11 mouse cellular contexts compared by ENCODE assay signal in the genomic region with DNA sequence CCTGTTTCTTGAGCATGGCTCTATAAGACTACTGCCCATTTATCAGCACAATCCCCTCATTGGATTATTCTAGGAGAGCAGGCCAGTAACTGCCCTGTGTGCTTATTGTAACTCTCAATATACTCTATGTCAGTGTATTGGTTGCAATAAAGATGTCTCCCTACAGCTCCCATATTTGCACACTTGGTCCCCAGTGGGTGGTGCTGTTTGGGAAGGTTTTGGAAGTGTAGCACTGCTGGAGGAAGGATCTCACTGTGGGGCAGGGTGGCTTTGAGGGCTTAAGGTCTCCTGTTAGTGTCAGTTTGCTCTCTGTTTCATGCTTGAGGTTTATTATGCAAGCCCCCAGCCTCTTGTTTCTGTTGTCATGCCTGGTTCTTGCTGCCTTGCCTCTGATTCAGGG. TPM values are rescaled to one million over a fixed set of nuclear protein-coding genes. Genes with fewer than 3 reads are reported as not detected.
A peak's percentile ranks its signal among the peaks of the same experiment; 100 is the strongest.
DNase-seq lines count a peak whose midpoint lies in the region; ATAC-seq and TF ChIP-seq lines count a peak whose summit lies in the region.
"Had no signal": no experiment of that assay in that cellular context is flagged by ENCODE, and none has a peak within 500 bp of the region (broad histone marks: within the 10 kb centered on the region; RNA-seq: fewer than 3 reads in every experiment).

No protein-coding gene starts in this region.

- H3K9ac ChIP-seq in lung, embryonic 14.5 days, result no peak overlapping the region
- H3K9ac ChIP-seq in midbrain, embryonic 13.5 days (replicated peaks), result no peak overlapping the region
- H3K9ac ChIP-seq: heart, embryonic 15.5 days; neural tube, embryonic 12.5 days had no signal

- H3K27ac ChIP-seq in lung, embryonic 14.5 days (ENCODE audit: low read depth), result no peak overlapping the region
- H3K27ac ChIP-seq in midbrain, embryonic 13.5 days, result no peak overlapping the region
- H3K27ac ChIP-seq: heart, embryonic 15.5 days; neural tube, embryonic 12.5 days had no signal

- H3K9me3 ChIP-seq in lung, embryonic 14.5 days (ENCODE audit: low read depth, low read length), result no peaks in the 10 kb centered on the region
- H3K9me3 ChIP-seq in midbrain, embryonic 13.5 days, result 0 out of 2 replicates have a peak, but pooled peaks cover under 1% of the 10 kb centered on the region
- H3K9me3 ChIP-seq: heart, embryonic 15.5 days had no signal

- H3K4me3 ChIP-seq in lung, embryonic 14.5 days (ENCODE audit: low read depth, low read length), result no peak overlapping the region
- no peak overlapping the region for H3K4me3 ChIP-seq in midbrain, embryonic 13.5 days (replicated peaks)
- H3K4me3 ChIP-seq: heart, embryonic 15.5 days; neural tube, embryonic 12.5 days had no signal

- DNase-seq in heart, postnatal 10 days, result peak; percentile 25 to 33
- DNase-seq in heart, adult 8-10 months (ENCODE audit: low spot score), result no peak
- DNase-seq in 416B (ENCODE audit: low read depth) (peak; percentile 54), adipocyte (ENCODE audit: low spot score) (peak; percentile 22)
- DNase-seq in lung, embryonic 14.5 days, result no peak
- DNase-seq in frontal cortex, postnatal 10 days (ENCODE audit: low spot score in 2 of 2), result no peak
- DNase-seq: cerebellum, adult 2 months had no signal

- peaks cover 3% of the 10 kb centered on the region; the same call in 1 of the 2 replicates for H3K4me1 ChIP-seq in lung, embryonic 14.5 days (ENCODE audit: insufficient read depth)
- peaks cover 11% of the 10 kb centered on the region for H3K4me1 ChIP-seq in midbrain, embryonic 13.5 days (replicated peaks)

- no peak overlapping the region for H3K4me2 ChIP-seq in lung, embryonic 14.5 days
- H3K4me2 ChIP-seq in midbrain, embryonic 13.5 days (replicated peaks), result no peak overlapping the region
- H3K4me2 ChIP-seq: heart, embryonic 15.5 days; neural tube, embryonic 12.5 days had no signal

- H3K36me3 ChIP-seq in lung, embryonic 14.5 days (ENCODE audit: insufficient read depth), result no peaks in the 10 kb centered on the region
- no peaks in the 10 kb centered on the region for H3K36me3 ChIP-seq in midbrain, embryonic 13.5 days
- H3K36me3 ChIP-seq: heart, embryonic 15.5 days; neural tube, embryonic 12.5 days had no signal

- intact Hi-C loops in heart, postnatal 10 days (cut with DNase I), result no loop called here

- H3K27me3 ChIP-seq in lung, embryonic 14.5 days (ENCODE audit: insufficient read depth, low read length), result no peaks in the 10 kb centered on the region
- peaks cover 9% of the 10 kb centered on the region; the same call in 1 of the 2 replicates for H3K27me3 ChIP-seq in midbrain, embryonic 13.5 days
- H3K27me3 ChIP-seq: heart, embryonic 15.5 days; neural tube, embryonic 12.5 days had no signal

- ATAC-seq in lung, embryonic 14.5 days (ENCODE audit: insufficient read depth), result no peak
- ATAC-seq in megakaryocyte, adult 5-6 weeks (ENCODE audit: poor library complexity, severe bottlenecking), result no peak
- no peak for ATAC-seq in midbrain, embryonic 13.5 days

- TF ChIP-seq CTCF in lung, embryonic 14.5 days (IDR thresholded peaks at IDR 0.05; ENCODE audit: low read depth), result peak; percentile 30

RNA-seq across cellular contexts. Expression of a gene that starts 44.9 kb away (rescaled TPM):
- total RNA-seq in heart, postnatal 10 days (2021), result 10 to 100 TPM; 64.1 to 71.8 TPM
- total RNA-seq in heart, adult 8-10 months (2022), result 10 to 100 TPM; 58.1 to 65.1 (median 58.9) TPM
- polyA plus RNA-seq in lung, embryonic 14.5 days (2014; fragmentation: Nextera tagmentation; extraction: Ambion mirVana), result 42.1 and 43.4 TPM in 2 replicates
- 6.0 and 7.3 TPM in 2 replicates for total RNA-seq in megakaryocyte, adult 5-6 weeks (2015)
- 3.5 and 4.7 TPM in 2 replicates for total RNA-seq in megakaryocyte, adult 5-6 weeks (2017)
- polyA plus RNA-seq in midbrain, embryonic 13.5 days (2015; fragmentation: Nextera tagmentation; extraction: Ambion mirVana), result 53.5 and 54.4 TPM in 2 replicates

RNA-seq across cellular contexts. Expression of a gene that starts 52.2 kb away (rescaled TPM):
- 10 to 100 TPM; 25.7 to 28.4 TPM for total RNA-seq in heart, postnatal 10 days (2021)
- 10 to 100 TPM; 20.4 to 25.8 (median 22.1) TPM for total RNA-seq in heart, adult 8-10 months (2022)
- polyA plus RNA-seq in lung, embryonic 14.5 days (2014; fragmentation: Nextera tagmentation; extraction: Ambion mirVana), result 5.1 and 5.3 TPM in 2 replicates
- 3.4 and 5.2 TPM in 2 replicates for total RNA-seq in megakaryocyte, adult 5-6 weeks (2015)
- total RNA-seq in megakaryocyte, adult 5-6 weeks (2017), result 1.7 and 2.0 TPM in 2 replicates
- polyA plus RNA-seq in midbrain, embryonic 13.5 days (2015; fragmentation: Nextera tagmentation; extraction: Ambion mirVana), result 6.3 TPM in 2 replicates

Comparison
In these comparisons a context has a peak if more than half of its experiments do, and no peak if none do; other contexts are left out.
1. DNase-seq: peak in heart, postnatal 10 days (2 of 2), 416B (single experiment) and adipocyte (single experiment); none in heart, adult 8-10 months (single experiment), lung, embryonic 14.5 days (single experiment) and frontal cortex, postnatal 10 days (0 of 2).
2. RNA of a gene that starts 44.9 kb away (total RNA-seq): 64.1 to 71.8 TPM in heart, postnatal 10 days and 58.1 to 65.1 TPM in heart, adult 8-10 months; 3.5 to 7.3 TPM in megakaryocyte, adult 5-6 weeks; every median in the first group is over 4 times any median in the second.